Mouse (Mus musculus): ENCODE data around the gene Pold1. TPM values are rescaled to one million over a fixed set of nuclear protein-coding genes. Genes with fewer than 3 reads are reported as not detected.

Pold1 gene
- polyA plus RNA-seq, 1 experiment, result 34.3 TPM

- TF ChIP-seq CTCF (IDR thresholded peaks at IDR 0.05; ENCODE audit: insufficient read depth, low read length), result no peak
- TF ChIP-seq POLR2A (IDR thresholded peaks at IDR 0.05; ENCODE audit: borderline replicate concordance, extremely low read depth, low read depth, low read length), result no peak
- Histone ChIP-seq H3K4me1 (ENCODE audit: control insufficient read depth, insufficient read depth, low read length) (peaks cover 7% of the 10 kb centered on the region), H3K4me3 (replicated peaks; ENCODE audit: extremely low read depth, low read depth, low read length) (peak overlapping the region; percentile 64)
- under 1% methylated on average over 60 of the region's 60 CpGs for WGBS
- DNase-seq, result no peak
Observed at GRCm38 (mm10) chr7:44591348-44592116, 42.9 kb upstream of the Pold1 start.

- peak; percentile 80 for DNase-seq
- Histone ChIP-seq H3K4me1 (ENCODE audit: control insufficient read depth, insufficient read depth, low read length) (peaks cover 7% of the 10 kb centered on the region), H3K4me3 (replicated peaks; ENCODE audit: extremely low read depth, low read depth, low read length) (peak within 1 kb of the TSS; percentile 64)
- TF ChIP-seq POLR2A (IDR thresholded peaks at IDR 0.05; ENCODE audit: borderline replicate concordance, extremely low read depth, low read depth, low read length) (peak; percentile 31; the same call in 1 of the 2 replicates), CTCF (IDR thresholded peaks at IDR 0.05; ENCODE audit: insufficient read depth, low read length) (no peak)
- under 1% methylated on average over 80 of the region's 80 CpGs for WGBS
Observed at GRCm38 (mm10) chr7:44590402-44591347, 42.0 kb upstream of the Pold1 start, which contains the start of gene Kcnc3. Kcnc3 (plus strand) TSS chr7:44590664.

GRCm38 (mm10) chr7:44589946-44590345 lies 41.3 kb upstream of the Pold1 start:
- WGBS, result 10% methylated on average over 13 of the region's 13 CpGs
- Histone ChIP-seq H3K4me1 (ENCODE audit: control insufficient read depth, insufficient read depth, low read length) (peaks cover 7% of the 10 kb centered on the region), H3K4me3 (replicated peaks; ENCODE audit: extremely low read depth, low read depth, low read length) (no peak overlapping the region)
- TF ChIP-seq POLR2A (IDR thresholded peaks at IDR 0.05; ENCODE audit: borderline replicate concordance, extremely low read depth, low read depth, low read length) (no peak), CTCF (IDR thresholded peaks at IDR 0.05; ENCODE audit: insufficient read depth, low read length) (no peak)
- no peak for DNase-seq

GRCm38 (mm10) chr7:44589149-44589548 lies 40.5 kb upstream of the Pold1 start:
- DNase-seq, result peak; percentile 75
- Histone ChIP-seq H3K4me1 (ENCODE audit: control insufficient read depth, insufficient read depth, low read length) (peaks cover 7% of the 10 kb centered on the region), H3K4me3 (replicated peaks; ENCODE audit: extremely low read depth, low read depth, low read length) (peak overlapping the region; percentile 61)
- TF ChIP-seq CTCF (IDR thresholded peaks at IDR 0.05; ENCODE audit: insufficient read depth, low read length), result no peak
- TF ChIP-seq POLR2A (IDR thresholded peaks at IDR 0.05; ENCODE audit: borderline replicate concordance, extremely low read depth, low read depth, low read length), result peak; percentile 43; the same call in 1 of the 2 replicates
- 0% methylated on average over 31 of the region's 33 CpGs for WGBS

- H3K4me3 ChIP-seq (replicated peaks; ENCODE audit: extremely low read depth, low read depth, low read length), result peak overlapping the region; percentile 21
Observed at GRCm38 (mm10) chr7:44588338-44588737, 39.7 kb upstream of the Pold1 start.

GRCm38 (mm10) chr7:44587676-44588075 lies 39.0 kb upstream of the Pold1 start:
- DNase-seq, result no peak
- WGBS, result 40% methylated on average over 6 of the region's 6 CpGs
- TF ChIP-seq POLR2A (IDR thresholded peaks at IDR 0.05; ENCODE audit: borderline replicate concordance, extremely low read depth, low read depth, low read length) (no peak), CTCF (IDR thresholded peaks at IDR 0.05; ENCODE audit: insufficient read depth, low read length) (no peak)
- Histone ChIP-seq H3K4me3 (replicated peaks; ENCODE audit: extremely low read depth, low read depth, low read length) (no peak overlapping the region), H3K4me1 (ENCODE audit: control insufficient read depth, insufficient read depth, low read length) (peaks cover 10% of the 10 kb centered on the region)

More at GRCm38 (mm10) chr7:44588338-44588737, 39.7 kb upstream of the Pold1 start:
- no peak for DNase-seq
- WGBS, result 19% methylated on average over 12 of the region's 12 CpGs
- H3K4me1 ChIP-seq (ENCODE audit: control insufficient read depth, insufficient read depth, low read length), result peaks cover 7% of the 10 kb centered on the region
- TF ChIP-seq POLR2A (IDR thresholded peaks at IDR 0.05; ENCODE audit: borderline replicate concordance, extremely low read depth, low read depth, low read length), result peak; percentile 15; the same call in 1 of the 2 replicates
- TF ChIP-seq CTCF (IDR thresholded peaks at IDR 0.05; ENCODE audit: insufficient read depth, low read length), result no peak

- Histone ChIP-seq H3K4me3 (replicated peaks; ENCODE audit: extremely low read depth, low read depth, low read length) (peak overlapping the region; percentile 8), H3K4me1 (ENCODE audit: control insufficient read depth, insufficient read depth, low read length) (peaks cover 15% of the 10 kb centered on the region)
- TF ChIP-seq POLR2A (IDR thresholded peaks at IDR 0.05; ENCODE audit: borderline replicate concordance, extremely low read depth, low read depth, low read length) (peak; percentile 17; the same call in 1 of the 2 replicates), CTCF (IDR thresholded peaks at IDR 0.05; ENCODE audit: insufficient read depth, low read length) (no peak)
- WGBS, result 3% methylated on average over 18 of the region's 18 CpGs
- no peak for DNase-seq
Observed at GRCm38 (mm10) chr7:44586930-44587329, 38.3 kb upstream of the Pold1 start.

GRCm38 (mm10) chr7:44586518-44586917 lies 37.9 kb upstream of the Pold1 start:
- no peak for DNase-seq
- WGBS, result 20% methylated on average over 19 of the region's 19 CpGs
- H3K4me1 ChIP-seq (ENCODE audit: control insufficient read depth, insufficient read depth, low read length), result peaks cover 15% of the 10 kb centered on the region
- no peak overlapping the region for H3K4me3 ChIP-seq (replicated peaks; ENCODE audit: extremely low read depth, low read depth, low read length)
- TF ChIP-seq CTCF (IDR thresholded peaks at IDR 0.05; ENCODE audit: insufficient read depth, low read length), result no peak
- no peak for TF ChIP-seq POLR2A (IDR thresholded peaks at IDR 0.05; ENCODE audit: borderline replicate concordance, extremely low read depth, low read depth, low read length)

GRCm38 (mm10) chr7:44585606-44586005 lies 37.0 kb upstream of the Pold1 start:
- no peak for DNase-seq
- TF ChIP-seq CTCF (IDR thresholded peaks at IDR 0.05; ENCODE audit: insufficient read depth, low read length), result no peak
- 0 out of 2 replicates have a peak, but pooled peaks have one; percentile 23 for TF ChIP-seq POLR2A (IDR thresholded peaks at IDR 0.05; ENCODE audit: borderline replicate concordance, extremely low read depth, low read depth, low read length)
- no peak overlapping the region for H3K4me3 ChIP-seq (replicated peaks; ENCODE audit: extremely low read depth, low read depth, low read length)
- WGBS, result 90% methylated on average over 6 of the region's 6 CpGs
- peaks cover 15% of the 10 kb centered on the region for H3K4me1 ChIP-seq (ENCODE audit: control insufficient read depth, insufficient read depth, low read length)
